ENCODE assay signal across 31 mouse cellular contexts in the genomic region with DNA sequence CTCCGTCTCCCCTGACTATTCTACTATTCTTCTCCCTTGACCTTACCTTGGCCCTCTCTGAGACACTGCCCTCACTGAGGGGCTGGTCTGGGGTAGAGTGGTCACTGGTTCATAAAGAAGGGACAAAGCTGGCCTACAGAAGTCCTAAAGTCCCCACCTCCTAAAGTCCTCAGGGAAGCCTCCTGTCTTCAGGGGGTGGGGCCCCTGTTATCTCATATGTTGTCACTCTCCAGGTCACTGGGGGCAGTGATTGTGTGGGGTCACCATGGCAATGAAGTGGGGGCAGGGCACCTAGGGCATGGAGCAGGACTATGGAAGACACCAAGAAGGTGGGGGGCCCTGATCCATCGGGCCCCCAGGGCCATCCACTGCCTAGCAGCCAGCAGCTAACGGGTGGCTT. TPM values are rescaled to one million over a fixed set of nuclear protein-coding genes. Genes with fewer than 3 reads are reported as not detected.
DNase-seq lines count a peak whose midpoint lies in the region; ATAC-seq and TF ChIP-seq lines count a peak whose summit lies in the region.
"Had no signal": no experiment of that assay in that cellular context is flagged by ENCODE, and none has a peak within 500 bp of the region (broad histone marks: within the 10 kb centered on the region; RNA-seq: fewer than 3 reads in every experiment).

A gene (plus strand): TSS at position 301 of the 400 bp plus-strand sequence.

- H3K4me2 ChIP-seq in forebrain, embryonic 15.5 days (replicated peaks): no peak within 1 kb of the TSS
- H3K4me2 ChIP-seq in forebrain, embryonic 13.5 days: no peak within 1 kb of the TSS
- H3K4me2 ChIP-seq in heart, embryonic 14.5 days (ENCODE audit: low read length): peak within 1 kb of the TSS; percentile 29; the same call in 1 of the 2 replicates
- H3K4me2 ChIP-seq in liver, embryonic 13.5 days: no peak within 1 kb of the TSS
- H3K4me2 ChIP-seq: embryonic facial prominence, embryonic 13.5 days; hindbrain, embryonic 14.5 days; intestine, embryonic 15.5 days; limb, embryonic 15.5 days; neural tube, embryonic 12.5 days had no signal

- no peak for TF ChIP-seq RAD21 in MEL (IDR thresholded peaks at IDR 0.05; ENCODE audit: low read depth, low read length)

- no peak for ATAC-seq in forebrain, embryonic 15.5 days (replicated peaks)
- ATAC-seq in forebrain, embryonic 13.5 days: no peak
- ATAC-seq in heart, embryonic 14.5 days (ENCODE audit: insufficient number of reproducible peaks, insufficient read depth, low FRiP score, low read depth): no peak
- no peak for ATAC-seq in liver, embryonic 13.5 days (ENCODE audit: low read depth)
- ATAC-seq: intestine, embryonic 15.5 days had no signal

- no peaks in the 10 kb centered on the region for H3K36me3 ChIP-seq in forebrain, embryonic 15.5 days
- H3K36me3 ChIP-seq in forebrain, embryonic 13.5 days (ENCODE audit: poor library complexity, severe bottlenecking): no peaks in the 10 kb centered on the region
- H3K36me3 ChIP-seq in heart, embryonic 14.5 days (ENCODE audit: control insufficient read depth, insufficient read depth, low read length): no peaks in the 10 kb centered on the region
- H3K36me3 ChIP-seq in heart, adult 2 months (ENCODE audit: control insufficient read depth, insufficient read depth, low read length): no peaks in the 10 kb centered on the region
- H3K36me3 ChIP-seq in liver, embryonic 13.5 days: no peaks in the 10 kb centered on the region
- H3K36me3 ChIP-seq in MEL (ENCODE audit: control insufficient read depth in 1 of 2, insufficient read depth in 2 of 2, low read length in 2 of 2): peaks cover 0 to 2% of the 10 kb centered on the region in 2 experiments; a peak in 1 of 4 replicates
- H3K36me3 ChIP-seq: embryonic facial prominence, embryonic 13.5 days; intestine, embryonic 15.5 days; limb, embryonic 15.5 days; neural tube, embryonic 12.5 days had no signal

- peak within 1 kb of the TSS; percentile 4; the same call in 1 of the 2 replicates for H3K27ac ChIP-seq in forebrain, embryonic 15.5 days (replicated peaks)
- H3K27ac ChIP-seq in forebrain, embryonic 13.5 days: no peak within 1 kb of the TSS
- H3K27ac ChIP-seq in heart, embryonic 14.5 days (replicated peaks in 1 of 2; ENCODE audit: control insufficient read depth in 1 of 2, insufficient read depth in 1 of 2, low read depth in 2 of 2, low read length in 2 of 2): no peak within 1 kb of the TSS
- H3K27ac ChIP-seq in heart, adult 2 months: no peak within 1 kb of the TSS
- no peak within 1 kb of the TSS for H3K27ac ChIP-seq in liver, embryonic 13.5 days
- no peak within 1 kb of the TSS for H3K27ac ChIP-seq in MEL (ENCODE audit: control insufficient read depth, low read depth, low read length)
- H3K27ac ChIP-seq: embryonic facial prominence, embryonic 13.5 days; hindbrain, embryonic 14.5 days; intestine, embryonic 15.5 days; limb, embryonic 15.5 days; neural tube, embryonic 12.5 days had no signal

- no peaks in the 10 kb centered on the region for H3K79me2 ChIP-seq in heart, adult 2 months (replicated peaks; ENCODE audit: control insufficient read depth, insufficient read depth, low read length)
- no peaks in the 10 kb centered on the region for H3K79me2 ChIP-seq in MEL (ENCODE audit: control insufficient read depth, insufficient read depth, low read length, poor library complexity)

- H3K4me1 ChIP-seq in forebrain, embryonic 15.5 days: peaks cover 17% of the 10 kb centered on the region
- H3K4me1 ChIP-seq in forebrain, embryonic 13.5 days: peaks cover 22% of the 10 kb centered on the region
- H3K4me1 ChIP-seq in heart, embryonic 14.5 days (ENCODE audit: control insufficient read depth in 2 of 2, insufficient read depth in 2 of 2, low read length in 2 of 2): peaks cover 25 to 46% of the 10 kb centered on the region in 2 experiments
- peaks cover 4% of the 10 kb centered on the region for H3K4me1 ChIP-seq in heart, adult 2 months (ENCODE audit: control insufficient read depth, insufficient read depth, low read length)
- peaks cover 17% of the 10 kb centered on the region for H3K4me1 ChIP-seq in liver, embryonic 13.5 days (replicated peaks)
- peaks cover 2 to 18% of the 10 kb centered on the region in 2 experiments for H3K4me1 ChIP-seq in MEL (ENCODE audit: control insufficient read depth in 1 of 2, insufficient read depth in 2 of 2, low read length in 2 of 2)

- no peaks in the 10 kb centered on the region for H3K27me3 ChIP-seq in forebrain, embryonic 15.5 days
- no peaks in the 10 kb centered on the region for H3K27me3 ChIP-seq in forebrain, embryonic 13.5 days
- no peaks in the 10 kb centered on the region for H3K27me3 ChIP-seq in heart, embryonic 14.5 days (ENCODE audit: control insufficient read depth, insufficient read depth, low read length)
- no peaks in the 10 kb centered on the region for H3K27me3 ChIP-seq in heart, adult 2 months (ENCODE audit: control insufficient read depth, insufficient read depth, low read length)
- H3K27me3 ChIP-seq in liver, embryonic 13.5 days: peaks cover 59% of the 10 kb centered on the region
- no peaks in the 10 kb centered on the region for H3K27me3 ChIP-seq in MEL (ENCODE audit: control insufficient read depth in 1 of 2, insufficient read depth in 2 of 2, low read length in 2 of 2)
- H3K27me3 ChIP-seq: intestine, embryonic 15.5 days; limb, embryonic 15.5 days; neural tube, embryonic 12.5 days had no signal

- intact Hi-C loops in heart, adult 2 months (cut with DNase I): no loop called here

- no peak for TF ChIP-seq EP300 in heart, adult 2 months (IDR thresholded peaks at IDR 0.05; ENCODE audit: insufficient read depth, low read depth, low read length)
- no peak for TF ChIP-seq EP300 in MEL (IDR thresholded peaks at IDR 0.05; ENCODE audit: low read depth in 1 of 2, low read length in 2 of 2)

- no peak for DNase-seq in heart, adult 2 months
- DNase-seq in liver, embryonic 13.5 days: no peak
- no peak for DNase-seq in liver
- no peak for DNase-seq in MEL (ENCODE audit: low read depth, low spot score)
- DNase-seq: adrenal gland, postnatal 10 days; cerebellum, adult 18-20 months; cerebellum, postnatal 36 days; embryo, embryonic 11 days; gastrocnemius, postnatal 25 days; heart, adult 18-20 months; heart, postnatal 10 days; midbrain, embryonic 14.5 days; retina, postnatal 1 day; right cerebral cortex, postnatal 25 days; spleen, adult 18-20 months; thymus, adult 18-20 months; thymus, postnatal 36 days had no signal

- 86% methylated on average over 3 of the region's 3 CpGs for WGBS in forebrain, embryonic 15.5 days
- 76% methylated on average over 3 of the region's 3 CpGs for WGBS in forebrain, embryonic 13.5 days
- 73% methylated on average over 3 of the region's 3 CpGs for WGBS in heart, embryonic 14.5 days
- 77% methylated on average over 3 of the region's 3 CpGs for WGBS in heart, adult 2 months
- WGBS in liver, embryonic 13.5 days (ENCODE audit: insufficient replicate concordance): 62% methylated on average over 3 of the region's 3 CpGs

- H3K9me3 ChIP-seq in forebrain, embryonic 15.5 days: no peaks in the 10 kb centered on the region
- no peaks in the 10 kb centered on the region for H3K9me3 ChIP-seq in forebrain, embryonic 13.5 days (replicated peaks)
- no peaks in the 10 kb centered on the region for H3K9me3 ChIP-seq in heart, embryonic 14.5 days (ENCODE audit: control insufficient read depth, low read length)
- H3K9me3 ChIP-seq in liver, embryonic 13.5 days (replicated peaks): no peaks in the 10 kb centered on the region
- H3K9me3 ChIP-seq in MEL (replicated peaks; ENCODE audit: insufficient read depth, low read length): no peaks in the 10 kb centered on the region
- H3K9me3 ChIP-seq: embryonic facial prominence, embryonic 13.5 days; intestine, embryonic 15.5 days; limb, embryonic 15.5 days; neural tube, embryonic 12.5 days had no signal

- TF ChIP-seq POLR2A in heart, adult 2 months (IDR thresholded peaks at IDR 0.05; ENCODE audit: insufficient read depth, low read depth, low read length): no peak
- no peak for TF ChIP-seq POLR2A in MEL (IDR thresholded peaks at IDR 0.05; ENCODE audit: control insufficient read depth in 1 of 2, insufficient read depth in 1 of 2, low read depth in 1 of 2, low read length in 2 of 2, poor library complexity in 1 of 2)

- H3K4me3 ChIP-seq in forebrain, embryonic 15.5 days: no peak within 1 kb of the TSS
- no peak within 1 kb of the TSS for H3K4me3 ChIP-seq in forebrain, embryonic 13.5 days
- no peak within 1 kb of the TSS for H3K4me3 ChIP-seq in heart, embryonic 14.5 days (ENCODE audit: control insufficient read depth in 1 of 2, insufficient read depth in 1 of 2, low read depth in 1 of 2, low read length in 2 of 2)
- no peak within 1 kb of the TSS for H3K4me3 ChIP-seq in heart, adult 2 months
- H3K4me3 ChIP-seq in liver, embryonic 13.5 days (replicated peaks): no peak within 1 kb of the TSS
- H3K4me3 ChIP-seq in MEL (ENCODE audit: control insufficient read depth in 1 of 2, insufficient read depth in 1 of 2, low read depth in 2 of 2, low read length in 2 of 2): peak within 1 kb of the TSS; percentile 4 to 22; a peak in 3 of 4 replicates
- H3K4me3 ChIP-seq: embryonic facial prominence, embryonic 13.5 days; erythroblast, embryonic 14.5 days; intestine, embryonic 15.5 days; limb, embryonic 15.5 days; neural tube, embryonic 12.5 days had no signal

- no peak within 1 kb of the TSS for H3K9ac ChIP-seq in forebrain, embryonic 15.5 days (replicated peaks)
- H3K9ac ChIP-seq in forebrain, embryonic 13.5 days: no peak within 1 kb of the TSS
- H3K9ac ChIP-seq in heart, embryonic 14.5 days (ENCODE audit: low read length): no peak within 1 kb of the TSS
- H3K9ac ChIP-seq in heart, adult 2 months (ENCODE audit: low read depth, low read length): no peak within 1 kb of the TSS
- peak within 1 kb of the TSS; percentile 9; the same call in 1 of the 2 replicates for H3K9ac ChIP-seq in liver, embryonic 13.5 days
- peak within 1 kb of the TSS; percentile 29; the same call in 1 of the 2 replicates for H3K9ac ChIP-seq in MEL (ENCODE audit: control insufficient read depth, low read depth, low read length, poor library complexity, severe bottlenecking)
- H3K9ac ChIP-seq: embryonic facial prominence, embryonic 13.5 days; hindbrain, embryonic 14.5 days; intestine, embryonic 15.5 days; limb, embryonic 15.5 days; neural tube, embryonic 12.5 days had no signal

- no peak for TF ChIP-seq CTCF in heart, adult 2 months (IDR thresholded peaks at IDR 0.05)
- no peak for TF ChIP-seq CTCF in MEL (IDR thresholded peaks at IDR 0.05 in 2 of 3, conservative IDR thresholded peaks at IDR 0.05 in 1 of 3; ENCODE audit: control insufficient read depth in 1 of 3, insufficient read depth in 1 of 3, low read depth in 2 of 3, low read length in 3 of 3, poor library complexity in 1 of 3, severe bottlenecking in 1 of 3)

RNA-seq across cellular contexts. Expression of the gene that starts here (rescaled TPM):
- not detected in 2 replicates for polyA plus RNA-seq in forebrain, embryonic 15.5 days (2015; fragmentation: Nextera tagmentation; extraction: Ambion mirVana)
- polyA plus RNA-seq in forebrain, embryonic 13.5 days (2015; fragmentation: Nextera tagmentation; extraction: Ambion mirVana): not detected in 2 replicates
- not detected in 2 replicates for polyA plus RNA-seq in heart, embryonic 14.5 days (2014; fragmentation: Nextera tagmentation; extraction: Ambion mirVana)
- not detected for total RNA-seq in heart, adult 2 months (2021)
- 0.09 and 0.14 TPM in 2 replicates for polyA plus RNA-seq in heart, adult 2 months (2012; rRNA removed)
- not detected in 2 replicates for polyA plus RNA-seq in liver, embryonic 13.5 days (2015; fragmentation: Nextera tagmentation; extraction: Ambion mirVana)
- not detected in 2 replicates for total RNA-seq in MEL (2012; rRNA removed)
- polyA plus RNA-seq in MEL (2012; ENCODE audit: insufficient read depth in 1 of 2, insufficient read length in 2 of 2, low read depth in 1 of 2, low replicate concordance in 2 of 2, missing spikeins in 1 of 2): not detected
- total RNA-seq: adrenal gland, postnatal 10 days; gastrocnemius, postnatal 25 days; heart, adult 18-20 months; heart, postnatal 10 days; left cerebral cortex, adult 8-10 months; left cerebral cortex, postnatal 4 days; megakaryocyte-erythroid progenitor cell, adult 5-6 weeks had no signal
- polyA plus RNA-seq: embryonic facial prominence, embryonic 13.5 days; erythroblast, embryonic 14.5 days; hindbrain, embryonic 14.5 days; intestine, embryonic 15.5 days; kidney, embryonic 16.5 days; limb, embryonic 15.5 days; liver, embryonic 16.5 days; midbrain, embryonic 14.5 days; neural tube, embryonic 12.5 days had no signal

Comparison
In these comparisons a context has a peak if more than half of its experiments do, and no peak if none do; other contexts are left out.
1. H3K4me3 ChIP-seq: peak in MEL (2 of 2); none in forebrain, embryonic 15.5 days (single experiment), forebrain, embryonic 13.5 days (single experiment), heart, embryonic 14.5 days (0 of 2), heart, adult 2 months (single experiment) and liver, embryonic 13.5 days (single experiment).
2. H3K9ac ChIP-seq: peak in liver, embryonic 13.5 days (single experiment) and MEL (single experiment); none in forebrain, embryonic 15.5 days (single experiment), forebrain, embryonic 13.5 days (single experiment), heart, embryonic 14.5 days (single experiment) and heart, adult 2 months (single experiment).